Mouse (Mus musculus): ENCODE results near the gene Clca4b. TPM values are rescaled to one million over a fixed set of nuclear protein-coding genes. Genes with fewer than 3 reads are reported as not detected.
"Not testable (repeated sequence)": the region's sequence is repeated elsewhere in the genome, so short reads cannot be mapped to it uniquely, and the experiment has no call there.

The Clca4b gene
- polyA plus RNA-seq, 1 experiment from 2014 or later = not detected

DNA sequence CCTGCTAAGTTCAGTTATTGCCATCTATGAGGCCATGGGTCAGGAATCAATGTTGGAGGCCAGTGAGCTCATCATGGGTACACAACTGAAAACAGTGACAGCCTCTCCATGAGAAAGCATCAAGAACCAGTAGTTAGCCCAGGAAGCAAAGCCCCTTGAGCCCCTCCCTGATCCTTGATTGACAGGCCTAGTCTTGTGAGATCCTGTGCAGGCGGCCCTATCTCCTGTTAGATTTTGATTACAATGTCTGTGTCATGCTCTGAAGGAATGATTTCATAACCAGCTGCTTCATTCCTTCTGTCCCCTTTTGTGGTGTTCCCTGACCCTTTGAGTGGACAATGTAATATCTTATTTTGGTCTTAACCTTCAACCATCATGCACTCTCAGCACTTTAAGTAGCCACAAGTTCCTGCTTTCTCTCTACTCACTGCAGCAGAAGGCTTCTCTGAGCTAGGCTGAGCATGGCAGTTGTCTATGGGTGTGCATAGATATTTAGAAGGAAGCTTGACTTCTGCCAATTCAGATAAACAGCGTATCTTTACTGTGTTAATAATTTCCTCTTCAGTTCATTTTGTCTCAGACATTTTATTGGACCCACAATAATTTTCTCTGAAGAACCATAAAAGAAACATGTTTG, 35.2 kb downstream of the Clca4b start:
- no peaks in the 10 kb centered on the region for H3K4me1 ChIP-seq
- no peak overlapping the region for H3K27ac ChIP-seq
- no peaks in the 10 kb centered on the region for H3K27me3 ChIP-seq (ENCODE audit: poor library complexity, severe bottlenecking)
- H3K36me3 ChIP-seq (replicated peaks) = no peaks in the 10 kb centered on the region
- DNase-seq (ENCODE audit: extremely low spot score, low spot score) = no peak
- H3K4me3 ChIP-seq = no peak overlapping the region
- 83% methylated on average over 2 of the region's 2 CpGs for WGBS
- H3K9me3 ChIP-seq = no peaks in the 10 kb centered on the region

DNA sequence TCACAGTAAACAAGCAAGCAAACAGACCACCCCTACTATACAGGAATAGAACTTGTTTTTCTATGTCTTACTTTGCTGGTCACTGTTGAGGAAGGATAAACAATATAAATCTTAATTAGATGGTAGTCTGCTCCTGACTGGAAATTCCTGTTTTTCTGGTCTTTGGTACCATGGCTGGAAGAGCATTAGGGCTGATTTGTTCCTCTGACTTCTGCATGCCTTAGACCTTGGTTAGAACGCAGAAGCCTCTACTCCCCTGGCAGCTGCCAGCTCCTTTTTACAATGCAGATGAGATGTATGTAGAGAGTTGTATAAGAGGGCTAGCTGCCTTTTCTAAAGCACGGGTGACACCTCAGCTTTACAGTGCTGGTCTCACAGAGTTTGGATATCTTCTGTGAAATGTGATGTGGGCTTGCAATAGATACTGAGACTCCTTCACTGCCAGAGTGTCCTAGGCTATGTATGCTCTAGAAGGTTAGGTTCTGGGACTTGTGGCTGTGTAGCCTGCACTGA, 42.0 kb downstream of the Clca4b start:
- no peak overlapping the region for H3K27ac ChIP-seq
- no peak for DNase-seq (ENCODE audit: extremely low spot score, low spot score)
- H3K4me3 ChIP-seq = no peak overlapping the region
- H3K9me3 ChIP-seq = no peaks in the 10 kb centered on the region
- H3K27me3 ChIP-seq (ENCODE audit: poor library complexity, severe bottlenecking) = no peaks in the 10 kb centered on the region
- 64% methylated on average over 2 of the region's 2 CpGs for WGBS
- no peaks in the 10 kb centered on the region for H3K4me1 ChIP-seq
- no peaks in the 10 kb centered on the region for H3K36me3 ChIP-seq (replicated peaks)

DNA sequence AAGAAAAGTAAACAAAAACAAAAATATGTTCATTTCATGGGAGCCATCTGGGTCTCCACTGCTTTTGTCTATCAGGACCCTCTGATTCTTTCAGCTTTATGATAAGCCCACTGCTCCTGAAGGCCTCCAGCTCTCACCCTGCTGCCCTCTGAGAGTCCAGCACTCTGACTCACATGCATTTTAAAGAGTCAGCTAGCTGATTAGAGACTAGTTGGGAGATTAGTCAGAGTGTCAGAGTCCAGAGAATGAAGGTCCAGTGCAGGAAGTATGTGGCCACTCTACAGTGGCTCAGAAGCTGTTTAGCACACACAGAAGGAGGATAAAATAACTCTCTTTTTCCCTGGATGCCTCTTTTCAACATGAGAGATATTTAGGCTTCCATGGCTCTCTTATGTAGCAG, 45.4 kb downstream of the Clca4b start:
- H3K27ac ChIP-seq = no peak overlapping the region
- no peak overlapping the region for H3K4me3 ChIP-seq
- no peak for DNase-seq (ENCODE audit: extremely low spot score, low spot score)
- no peaks in the 10 kb centered on the region for H3K36me3 ChIP-seq (replicated peaks)
- H3K9me3 ChIP-seq = no peaks in the 10 kb centered on the region
- H3K27me3 ChIP-seq (ENCODE audit: poor library complexity, severe bottlenecking) = no peaks in the 10 kb centered on the region
- no peaks in the 10 kb centered on the region for H3K4me1 ChIP-seq

DNA sequence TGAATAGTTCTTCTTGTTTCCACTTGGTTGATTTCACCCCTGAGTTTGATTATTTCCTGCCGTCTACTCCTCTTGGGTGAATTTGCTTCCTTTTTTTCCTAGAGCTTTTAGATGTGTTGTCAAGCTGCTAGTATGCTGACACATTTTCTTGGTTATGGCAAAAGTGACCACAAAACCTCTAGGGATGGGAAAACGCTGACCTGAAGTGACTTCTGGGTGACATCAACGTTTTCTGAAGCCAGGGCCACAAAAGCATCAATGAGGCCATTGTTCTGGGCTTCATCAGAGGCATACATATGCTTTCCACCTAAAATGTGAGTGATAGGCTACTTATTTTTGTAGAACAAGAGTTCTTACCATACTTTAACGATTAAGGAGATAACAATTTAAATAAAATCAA, 60.3 kb downstream of the Clca4b start:
- DNase-seq (ENCODE audit: extremely low spot score, low spot score); H3K27ac ChIP-seq; H3K4me1 ChIP-seq; H3K4me3 ChIP-seq; H3K9me3 ChIP-seq; H3K27me3 ChIP-seq (ENCODE audit: poor library complexity, severe bottlenecking); H3K36me3 ChIP-seq (replicated peaks): not testable (repeated sequence)
- 50% methylated on average over 4 of the region's 4 CpGs for WGBS

Other genes with a start within 250 kb of the Clca4b start
- 57.5 and 58.6 TPM in 2 replicates for gene Sh3glb1, start 212.2 kb downstream of the Clca4b start, polyA plus RNA-seq (2016; fragmentation: Nextera tagmentation; extraction: Ambion mirVana)
- not detected in 2 replicates for gene Clca3a1, start 171.6 kb downstream of the Clca4b start, polyA plus RNA-seq (2016; fragmentation: Nextera tagmentation; extraction: Ambion mirVana)
- not detected in 2 replicates for gene Clca3a2, start 113.0 kb downstream of the Clca4b start, polyA plus RNA-seq (2016; fragmentation: Nextera tagmentation; extraction: Ambion mirVana)
- not detected in 2 replicates for gene Clca3b, start 83.2 kb downstream of the Clca4b start, polyA plus RNA-seq (2016; fragmentation: Nextera tagmentation; extraction: Ambion mirVana)
- gene Clca4a, start 42.5 kb upstream of the Clca4b start, polyA plus RNA-seq (2016; fragmentation: Nextera tagmentation; extraction: Ambion mirVana) = 0.05 TPM in 1 of 2 replicates, not detected in the other
- not detected in 2 replicates for gene Clca1, start 100.2 kb upstream of the Clca4b start, polyA plus RNA-seq (2016; fragmentation: Nextera tagmentation; extraction: Ambion mirVana)
- gene Clca2, start 166.9 kb upstream of the Clca4b start, polyA plus RNA-seq (2016; fragmentation: Nextera tagmentation; extraction: Ambion mirVana) = 0.10 and 0.12 TPM in 2 replicates
- gene Odf2l, start 186.1 kb upstream of the Clca4b start, polyA plus RNA-seq (2016; fragmentation: Nextera tagmentation; extraction: Ambion mirVana) = 21.6 and 26.0 TPM in 2 replicates